Mouse (Mus musculus): ENCODE data around the gene Gm9964.

Gm9964 gene

DNA sequence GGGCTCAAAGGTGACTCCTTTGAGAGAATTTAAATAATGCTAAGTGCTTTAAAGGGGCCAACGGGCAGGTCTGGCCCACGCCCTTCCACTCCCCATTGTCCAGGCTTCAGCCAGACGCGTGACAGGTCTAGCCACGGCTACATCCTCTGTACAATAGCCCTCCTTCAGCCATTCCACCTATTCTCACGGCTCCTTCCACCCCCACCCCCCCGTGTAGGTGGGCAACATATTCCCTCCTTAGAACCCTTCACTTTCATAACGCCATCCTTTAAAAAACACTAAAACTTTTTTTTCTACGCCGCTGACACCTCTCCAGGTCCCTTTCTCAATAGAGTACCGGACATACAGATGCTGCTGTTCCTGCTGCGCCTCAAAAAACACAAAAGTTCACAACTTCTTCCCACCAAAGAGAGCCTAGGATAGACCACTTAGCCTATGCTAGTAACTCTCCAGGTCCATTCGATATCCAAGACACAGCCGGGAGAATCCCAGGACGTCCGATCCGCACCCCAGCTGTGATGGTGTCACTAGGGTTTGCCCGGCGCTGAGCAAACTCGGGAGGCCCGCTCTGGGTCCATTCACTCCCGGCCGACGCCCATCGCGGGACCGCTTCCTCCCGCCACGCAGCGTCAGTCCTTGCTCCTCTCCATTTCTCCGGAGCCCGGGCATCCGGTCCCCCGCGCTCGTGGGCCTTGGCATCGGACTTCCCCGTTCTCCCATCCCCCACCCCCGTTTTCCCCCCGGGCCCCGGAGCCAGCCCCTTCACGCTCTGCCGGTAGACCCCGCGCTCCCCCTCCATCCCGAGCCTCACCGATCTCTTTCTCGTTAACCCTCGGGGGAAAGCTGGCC, 42.9 kb downstream of the Gm9964 start:
- peak; percentile 69 for DNase-seq (ENCODE audit: low spot score)

GRCm38 (mm10) chr11:79252881-79253541, 43.7 kb downstream of the Gm9964 start:
- no peak for DNase-seq (ENCODE audit: low spot score)

Measured in testis, postnatal 14 days (tissue).